Mouse (Mus musculus) spleen, adult 12 weeks (tissue): ENCODE measurements around the gene Oaf.

ENCODE experiments used
- DNase-seq: peaks from one replicate; pipeline ENCODE4 v3.0.0; 2022; ENCODE audit warnings: low spot score

The Oaf gene

GRCm38 (mm10) chr9:43245801-43246570 is 6.3 kb upstream of the Oaf start:
- no peak for DNase-seq

- DNase-seq: no peak
These were observed 2.7 kb upstream of the Oaf start for GRCm38 (mm10) chr9:43242432-43242831.

- no peak for DNase-seq
These were observed 2.3 kb upstream of the Oaf start for GRCm38 (mm10) chr9:43241970-43242369.

- DNase-seq: no peak
These were observed 1.6 kb upstream of the Oaf start for GRCm38 (mm10) chr9:43241291-43241690.

GRCm38 (mm10) chr9:43240594-43240900 is 836 bp upstream of the Oaf start:
- DNase-seq: no peak

- DNase-seq: peak; percentile 36
These were observed 823 bp downstream of the Oaf start for GRCm38 (mm10) chr9:43238631-43239545.

- no peak for DNase-seq
These were observed 1.5 kb downstream of the Oaf start for GRCm38 (mm10) chr9:43238167-43238566.

GRCm38 (mm10) chr9:43237111-43237775 is 2.5 kb downstream of the Oaf start:
- no peak for DNase-seq

- no peak for DNase-seq
These were observed 3.1 kb downstream of the Oaf start for GRCm38 (mm10) chr9:43236576-43236975.

GRCm38 (mm10) chr9:43236106-43236505 is 3.6 kb downstream of the Oaf start:
- no peak for DNase-seq

GRCm38 (mm10) chr9:43235336-43235735 is 4.4 kb downstream of the Oaf start:
- DNase-seq: no peak

GRCm38 (mm10) chr9:43234496-43234895 is 5.2 kb downstream of the Oaf start:
- peak; percentile 45 for DNase-seq

GRCm38 (mm10) chr9:43233515-43233914 is 6.2 kb downstream of the Oaf start:
- no peak for DNase-seq

- no peak for DNase-seq
These were observed 6.7 kb downstream of the Oaf start for GRCm38 (mm10) chr9:43233044-43233443.

GRCm38 (mm10) chr9:43232286-43232685 is 7.4 kb downstream of the Oaf start:
- no peak for DNase-seq

- no peak for DNase-seq
These were observed 7.9 kb downstream of the Oaf start for GRCm38 (mm10) chr9:43231805-43232204.

GRCm38 (mm10) chr9:43230886-43231285 is 8.8 kb downstream of the Oaf start:
- no peak for DNase-seq

- no peak for DNase-seq
These were observed 9.7 kb downstream of the Oaf start for GRCm38 (mm10) chr9:43229962-43230361.

GRCm38 (mm10) chr9:43229398-43229895 is 10.3 kb downstream of the Oaf start:
- DNase-seq: no peak

- DNase-seq: no peak
These were observed 11.0 kb downstream of the Oaf start for GRCm38 (mm10) chr9:43228745-43229144.

GRCm38 (mm10) chr9:43227626-43228025 is 12.1 kb downstream of the Oaf start:
- DNase-seq: no peak

- DNase-seq: no peak
These were observed 13.0 kb downstream of the Oaf start for GRCm38 (mm10) chr9:43226573-43227160.
